Mouse (Mus musculus) embryonic facial prominence, embryonic 14.5 days (tissue): ENCODE data around the gene Bsx. TPM values are rescaled to one million over a fixed set of nuclear protein-coding genes. Genes with fewer than 3 reads are reported as not detected.

ENCODE experiments used
- ATAC-seq: fragments of 200-750 bp; cut with Nextera tagmentation; 2 replicates; pipeline ENCODE4 v1.8.0; 2017; ENCODE audit warnings: low read depth, moderate number of reproducible peaks, moderate TSS enrichment
- DNase-seq: peaks from one replicate; pipeline ENCODE4 v3.0.0-alpha.2; 2015; ENCODE audit warnings: low spot score
- H3K27ac ChIP-seq: fragments of 300-500 bp; sonication (generic); replicated peaks from 2 replicates; pipeline ENCODE4 v1.5.1; 2014; ENCODE audit warnings: low read depth, mild to moderate bottlenecking, low read length, moderate library complexity
- H3K27me3 ChIP-seq: fragments of 300-500 bp; sonication (generic); replicated peaks from 2 replicates; pipeline ENCODE4 v1.6.1; 2014; ENCODE audit warnings: low read length; ENCODE audit not compliant: control insufficient read depth, insufficient read depth
- H3K36me3 ChIP-seq: fragments of 300-500 bp; sonication (generic); 2 replicates; pipeline ENCODE4 v1.6.1; 2014; ENCODE audit warnings: low read length, mixed read lengths; ENCODE audit not compliant: control insufficient read depth, insufficient read depth
- H3K4me1 ChIP-seq: fragments of 300-500 bp; sonication (generic); 2 replicates; pipeline ENCODE4 v1.6.1; 2014; ENCODE audit warnings: antibody characterized with exemption, low read length; ENCODE audit not compliant: control insufficient read depth, insufficient read depth
- H3K4me2 ChIP-seq: fragments of 300-500 bp; sonication (generic); 2 replicates; pipeline ENCODE4 v1.6.1; 2014; ENCODE audit warnings: low read depth, mild to moderate bottlenecking, low read length, moderate library complexity, mixed read lengths
- H3K4me3 ChIP-seq: fragments of 300-500 bp; sonication (generic); 2 replicates; pipeline ENCODE4 v1.5.1; 2014; ENCODE audit warnings: low read depth, mild to moderate bottlenecking, low read length
- H3K9ac ChIP-seq: fragments of 300-500 bp; sonication (generic); 2 replicates; pipeline ENCODE4 v1.6.1; 2014; ENCODE audit warnings: low read depth, mild to moderate bottlenecking, low read length, moderate library complexity, mixed read lengths
- H3K9me3 ChIP-seq: fragments of 300-500 bp; sonication (generic); 2 replicates; pipeline ENCODE4 v1.6.1; 2016; ENCODE audit warnings: low read length; ENCODE audit not compliant: control insufficient read depth
- WGBS: fragments of 180-500 bp; shearing (Covaris S2); extraction: QIAGEN DNeasy Blood & Tissue Kit; methylation state at CpG from one replicate; pipeline ENCODE4 v1.1.7; 2014; 5-methylcytosine and 5-hydroxymethylcytosine counted together
- polyA plus RNA-seq: library from polyadenylated mRNA; unstranded; fragments of >200 nt; fragmentation: Nextera tagmentation; extraction: Ambion mirVana; gene quantifications from 2 replicates; pipeline ENCODE4 v1.2.1, GENCODE M21; 2014

Bsx gene
- polyA plus RNA-seq, 1 experiment from 2014 or later = not detected

GRCm38 (mm10) chr9:40859196-40859595 is 14.7 kb upstream of the Bsx start:
- H3K27me3 ChIP-seq = peaks cover 31% of the 10 kb centered on the region
- no peak overlapping the region for H3K27ac ChIP-seq
- H3K9me3 ChIP-seq = no peaks in the 10 kb centered on the region
- WGBS = 7% methylated on average over 9 of the region's 9 CpGs
- peak overlapping the region; percentile 36 for H3K4me3 ChIP-seq
- peak overlapping the region; percentile 58 for H3K4me2 ChIP-seq
- no peaks in the 10 kb centered on the region for H3K36me3 ChIP-seq
- ATAC-seq = no peak
- DNase-seq = peak; percentile 8
- no peaks in the 10 kb centered on the region for H3K4me1 ChIP-seq
- H3K9ac ChIP-seq = 0 out of 2 replicates have a peak overlapping the region, but pooled peaks have one; percentile 28

GRCm38 (mm10) chr9:40870331-40870730 is 3.6 kb upstream of the Bsx start:
- DNase-seq (no peak), ATAC-seq (no peak)
- 77% methylated on average over 5 of the region's 5 CpGs for WGBS
- Histone ChIP-seq H3K36me3 (no peaks in the 10 kb centered on the region), H3K9me3 (no peaks in the 10 kb centered on the region), H3K4me1 (no peaks in the 10 kb centered on the region), H3K27me3 (peaks cover 68% of the 10 kb centered on the region), H3K9ac (no peak overlapping the region), H3K4me2 (no peak overlapping the region), H3K27ac (no peak overlapping the region), H3K4me3 (no peak overlapping the region)

GRCm38 (mm10) chr9:40871369-40872155 is 2.4 kb upstream of the Bsx start:
- no peak overlapping the region for H3K4me2 ChIP-seq
- H3K36me3 ChIP-seq = no peaks in the 10 kb centered on the region
- H3K9ac ChIP-seq = no peak overlapping the region
- DNase-seq (no peak), ATAC-seq (no peak)
- no peak overlapping the region for H3K27ac ChIP-seq
- peaks cover 81% of the 10 kb centered on the region for H3K27me3 ChIP-seq
- no peaks in the 10 kb centered on the region for H3K4me1 ChIP-seq
- WGBS = 2% methylated on average over 31 of the region's 34 CpGs
- no peaks in the 10 kb centered on the region for H3K9me3 ChIP-seq
- H3K4me3 ChIP-seq = 0 out of 2 replicates have a peak overlapping the region, but pooled peaks have one; percentile 0

- Histone ChIP-seq H3K27me3 (peaks cover 86% of the 10 kb centered on the region), H3K36me3 (no peaks in the 10 kb centered on the region), H3K4me3 (no peak overlapping the region), H3K27ac (no peak overlapping the region), H3K4me2 (no peak overlapping the region), H3K4me1 (no peaks in the 10 kb centered on the region), H3K9ac (no peak overlapping the region), H3K9me3 (no peaks in the 10 kb centered on the region)
- 2% methylated on average over 8 of the region's 8 CpGs for WGBS
- ATAC-seq (no peak), DNase-seq (no peak)
Measured at GRCm38 (mm10) chr9:40872156-40872478, 1.8 kb upstream of the Bsx start.

GRCm38 (mm10) chr9:40874961-40875360 is 1.0 kb downstream of the Bsx start:
- Histone ChIP-seq H3K27me3 (peaks cover 97% of the 10 kb centered on the region), H3K27ac (no peak overlapping the region), H3K4me3 (no peak overlapping the region), H3K36me3 (no peaks in the 10 kb centered on the region), H3K9me3 (no peaks in the 10 kb centered on the region), H3K4me2 (no peak overlapping the region), H3K9ac (no peak overlapping the region), H3K4me1 (no peaks in the 10 kb centered on the region)
- DNase-seq (no peak), ATAC-seq (no peak)
- WGBS = 5% methylated on average over 4 of the region's 4 CpGs

- 2% methylated on average over 17 of the region's 17 CpGs for WGBS
- no peaks in the 10 kb centered on the region for H3K9me3 ChIP-seq
- H3K9ac ChIP-seq = no peak overlapping the region
- peaks cover 97% of the 10 kb centered on the region for H3K27me3 ChIP-seq
- H3K4me1 ChIP-seq = no peaks in the 10 kb centered on the region
- no peak overlapping the region for H3K4me2 ChIP-seq
- H3K27ac ChIP-seq = no peak overlapping the region
- H3K4me3 ChIP-seq = no peak overlapping the region
- no peaks in the 10 kb centered on the region for H3K36me3 ChIP-seq
- ATAC-seq (no peak), DNase-seq (no peak)
Measured at GRCm38 (mm10) chr9:40875431-40875830, 1.5 kb downstream of the Bsx start.

GRCm38 (mm10) chr9:40876164-40876563 is 2.2 kb downstream of the Bsx start:
- Histone ChIP-seq H3K27ac (no peak overlapping the region), H3K4me1 (no peaks in the 10 kb centered on the region), H3K4me2 (no peak overlapping the region), H3K9ac (no peak overlapping the region), H3K27me3 (peaks cover 99% of the 10 kb centered on the region), H3K4me3 (no peak overlapping the region), H3K9me3 (no peaks in the 10 kb centered on the region), H3K36me3 (no peaks in the 10 kb centered on the region)
- WGBS = under 1% methylated on average over 26 of the region's 29 CpGs
- ATAC-seq (no peak), DNase-seq (no peak)

- Histone ChIP-seq H3K4me1 (no peaks in the 10 kb centered on the region), H3K9me3 (no peaks in the 10 kb centered on the region), H3K27ac (no peak overlapping the region), H3K36me3 (no peaks in the 10 kb centered on the region), H3K9ac (no peak overlapping the region), H3K4me2 (no peak overlapping the region), H3K27me3 (peaks cover 99% of the 10 kb centered on the region), H3K4me3 (no peak overlapping the region)
- ATAC-seq = no peak
- WGBS = 4% methylated on average over 5 of the region's 5 CpGs
- DNase-seq = no peak
Measured at GRCm38 (mm10) chr9:40876693-40877092, 2.8 kb downstream of the Bsx start.
